Mouse (Mus musculus): ENCODE measurements at regions not wholly inside any gene's neighbourhood (a gene's known extent, or its start where the extent isn't known, plus 50 kb on each side); places are given as distances from the start of the nearest gene placed in this dataset.
"Not testable (repeated sequence)": the region's sequence is repeated elsewhere in the genome, so short reads cannot be mapped to it uniquely, and the experiment has no call there.

GRCm38 (mm10) chr17:82331429-82331828 is 593.3 kb upstream of the Slc8a1 start:
- Histone ChIP-seq H3K9me3 (ENCODE audit: low read length) (no peaks in the 10 kb centered on the region), H3K4me2 (ENCODE audit: low read depth, low read length) (no peak overlapping the region), H3K4me1 (ENCODE audit: insufficient read depth) (no peaks in the 10 kb centered on the region), H3K4me3 (ENCODE audit: low read depth, low read length) (no peak overlapping the region), H3K9ac (replicated peaks) (no peak overlapping the region), H3K36me3 (replicated peaks; ENCODE audit: insufficient read depth, low read length) (no peaks in the 10 kb centered on the region), H3K27me3 (ENCODE audit: insufficient read depth, low read length) (no peaks in the 10 kb centered on the region), H3K27ac (ENCODE audit: low read depth) (no peak overlapping the region)
- 75% methylated on average over 5 of the region's 5 CpGs for WGBS (ENCODE audit: insufficient replicate concordance)
- ATAC-seq: no peak
- no peak for DNase-seq
- TF ChIP-seq CTCF (IDR thresholded peaks at IDR 0.05; ENCODE audit: low read depth): no peak
- no peak for TF ChIP-seq EP300 (IDR thresholded peaks at IDR 0.05; ENCODE audit: low read depth)

- no peak for ATAC-seq
- Histone ChIP-seq H3K36me3 (replicated peaks; ENCODE audit: insufficient read depth, low read length) (no peaks in the 10 kb centered on the region), H3K27me3 (ENCODE audit: insufficient read depth, low read length) (no peaks in the 10 kb centered on the region), H3K4me2 (ENCODE audit: low read depth, low read length) (no peak overlapping the region), H3K4me1 (ENCODE audit: insufficient read depth) (no peaks in the 10 kb centered on the region), H3K9ac (replicated peaks) (no peak overlapping the region), H3K27ac (ENCODE audit: low read depth) (no peak overlapping the region), H3K4me3 (ENCODE audit: low read depth, low read length) (no peak overlapping the region), H3K9me3 (ENCODE audit: low read length) (no peaks in the 10 kb centered on the region)
- DNase-seq: no peak
- WGBS (ENCODE audit: insufficient replicate concordance): 77% methylated on average over 5 of the region's 5 CpGs
- no peak for TF ChIP-seq EP300 (IDR thresholded peaks at IDR 0.05; ENCODE audit: low read depth)
- no peak for TF ChIP-seq CTCF (IDR thresholded peaks at IDR 0.05; ENCODE audit: low read depth)
Observed at GRCm38 (mm10) chr17:82312191-82312590, 574.0 kb upstream of the Slc8a1 start.

DNA sequence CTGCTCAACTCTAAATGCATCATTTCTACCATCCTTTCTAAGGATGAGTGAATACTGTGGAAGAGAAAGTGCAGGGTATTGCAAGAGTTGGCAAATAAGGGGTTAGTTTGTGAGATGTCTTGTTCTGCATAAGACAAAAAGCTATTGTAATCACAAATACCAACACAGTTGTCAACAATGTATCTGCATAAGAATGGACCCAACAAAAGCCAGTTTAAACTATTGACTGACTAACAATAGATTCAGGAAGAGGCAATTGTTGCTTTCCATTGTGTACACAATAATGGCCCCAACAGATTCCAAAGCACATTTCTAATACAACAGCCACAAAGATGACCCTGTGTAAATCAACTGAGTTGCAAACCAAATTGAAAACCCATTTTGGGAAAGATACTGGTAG is 568.2 kb upstream of the Slc8a1 start:
- Histone ChIP-seq H3K27me3 (ENCODE audit: insufficient read depth, low read length) (no peaks in the 10 kb centered on the region), H3K4me1 (ENCODE audit: insufficient read depth) (no peaks in the 10 kb centered on the region), H3K9me3 (ENCODE audit: low read length) (no peaks in the 10 kb centered on the region), H3K4me3 (ENCODE audit: low read depth, low read length) (no peak overlapping the region), H3K36me3 (replicated peaks; ENCODE audit: insufficient read depth, low read length) (no peaks in the 10 kb centered on the region), H3K4me2 (ENCODE audit: low read depth, low read length) (no peak overlapping the region), H3K9ac (replicated peaks) (no peak overlapping the region), H3K27ac (ENCODE audit: low read depth) (no peak overlapping the region)
- TF ChIP-seq EP300 (IDR thresholded peaks at IDR 0.05; ENCODE audit: low read depth) (no peak), CTCF (IDR thresholded peaks at IDR 0.05; ENCODE audit: low read depth) (no peak)
- ATAC-seq: no peak
- DNase-seq: no peak

DNA sequence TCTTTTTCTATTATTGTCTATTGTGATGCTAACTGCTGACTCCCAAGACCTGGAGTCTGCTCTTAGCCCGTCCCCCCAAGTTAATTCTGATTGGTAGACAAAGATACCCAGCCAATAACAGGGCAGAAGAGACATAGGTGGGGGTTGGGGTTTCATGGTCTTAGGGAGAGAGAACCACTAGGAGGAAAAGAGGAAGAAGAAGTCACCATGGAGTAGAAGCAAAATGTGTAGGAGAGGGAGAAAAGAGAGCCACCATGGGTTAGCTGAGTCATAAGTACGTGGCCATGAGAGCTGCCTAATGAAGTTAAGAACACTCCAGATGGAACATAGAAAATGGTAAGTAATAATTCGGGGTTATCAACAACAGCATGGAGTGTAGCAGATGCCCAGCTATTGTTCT is 539.6 kb upstream of the Slc8a1 start:
- H3K36me3 ChIP-seq (replicated peaks; ENCODE audit: insufficient read depth, low read length): no peaks in the 10 kb centered on the region
- no peak overlapping the region for H3K4me2 ChIP-seq (ENCODE audit: low read depth, low read length)
- no peak overlapping the region for H3K9ac ChIP-seq (replicated peaks)
- no peaks in the 10 kb centered on the region for H3K27me3 ChIP-seq (ENCODE audit: insufficient read depth, low read length)
- H3K27ac ChIP-seq (ENCODE audit: low read depth): no peak overlapping the region
- TF ChIP-seq EP300 (IDR thresholded peaks at IDR 0.05; ENCODE audit: low read depth) (no peak), CTCF (IDR thresholded peaks at IDR 0.05; ENCODE audit: low read depth) (no peak)
- no peak for DNase-seq
- no peaks in the 10 kb centered on the region for H3K4me1 ChIP-seq (ENCODE audit: insufficient read depth)
- H3K4me3 ChIP-seq (ENCODE audit: low read depth, low read length): no peak overlapping the region
- 60% methylated on average over 3 of the region's 3 CpGs for WGBS (ENCODE audit: insufficient replicate concordance)
- no peaks in the 10 kb centered on the region for H3K9me3 ChIP-seq (ENCODE audit: low read length)
- ATAC-seq: no peak

DNA sequence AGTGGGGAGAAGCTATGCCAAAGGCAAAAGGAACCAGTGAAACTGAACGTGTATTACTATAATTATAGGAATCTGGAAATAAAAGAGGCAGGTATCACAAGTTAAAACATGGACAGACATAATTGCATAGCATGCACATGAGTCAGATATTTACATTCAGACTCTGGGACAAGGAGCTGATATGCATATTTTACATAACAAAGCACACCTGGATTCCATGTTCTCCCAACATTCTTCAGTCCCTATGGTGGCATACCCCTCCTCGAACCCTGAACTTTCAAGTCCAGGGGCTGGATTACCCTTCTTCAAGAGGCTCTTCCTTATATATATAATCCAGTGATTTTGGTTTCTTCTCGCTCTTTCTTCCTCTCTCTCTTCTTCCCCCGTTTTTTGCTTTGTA is 535.8 kb upstream of the Slc8a1 start:
- Histone ChIP-seq H3K4me1 (ENCODE audit: insufficient read depth) (no peaks in the 10 kb centered on the region), H3K27me3 (ENCODE audit: insufficient read depth, low read length) (no peaks in the 10 kb centered on the region), H3K27ac (ENCODE audit: low read depth) (no peak overlapping the region), H3K36me3 (replicated peaks; ENCODE audit: insufficient read depth, low read length) (no peaks in the 10 kb centered on the region), H3K4me3 (ENCODE audit: low read depth, low read length) (no peak overlapping the region), H3K4me2 (ENCODE audit: low read depth, low read length) (no peak overlapping the region), H3K9me3 (ENCODE audit: low read length) (no peaks in the 10 kb centered on the region), H3K9ac (replicated peaks) (no peak overlapping the region)
- ATAC-seq (no peak), DNase-seq (no peak)
- 72% methylated on average over 4 of the region's 4 CpGs for WGBS (ENCODE audit: insufficient replicate concordance)
- no peak for TF ChIP-seq EP300 (IDR thresholded peaks at IDR 0.05; ENCODE audit: low read depth)
- TF ChIP-seq CTCF (IDR thresholded peaks at IDR 0.05; ENCODE audit: low read depth): no peak

- Histone ChIP-seq H3K9ac (replicated peaks) (no peak overlapping the region), H3K9me3 (ENCODE audit: low read length) (no peaks in the 10 kb centered on the region), H3K4me1 (ENCODE audit: insufficient read depth) (no peaks in the 10 kb centered on the region), H3K36me3 (replicated peaks; ENCODE audit: insufficient read depth, low read length) (no peaks in the 10 kb centered on the region), H3K27ac (ENCODE audit: low read depth) (no peak overlapping the region), H3K27me3 (ENCODE audit: insufficient read depth, low read length) (no peaks in the 10 kb centered on the region), H3K4me3 (ENCODE audit: low read depth, low read length) (no peak overlapping the region), H3K4me2 (ENCODE audit: low read depth, low read length) (no peak overlapping the region)
- no peak for DNase-seq
- TF ChIP-seq CTCF (IDR thresholded peaks at IDR 0.05; ENCODE audit: low read depth): no peak
- no peak for TF ChIP-seq EP300 (IDR thresholded peaks at IDR 0.05; ENCODE audit: low read depth)
- 88% methylated on average over 1 of the region's 1 CpGs for WGBS (ENCODE audit: insufficient replicate concordance)
- ATAC-seq: no peak
Observed at GRCm38 (mm10) chr17:82272845-82273244, 534.7 kb upstream of the Slc8a1 start.

GRCm38 (mm10) chr17:82266842-82267241 is 528.7 kb upstream of the Slc8a1 start:
- not testable (repeated sequence) for H3K27ac ChIP-seq (ENCODE audit: low read depth); H3K36me3 ChIP-seq (replicated peaks; ENCODE audit: insufficient read depth, low read length); DNase-seq; H3K9ac ChIP-seq (replicated peaks); H3K27me3 ChIP-seq (ENCODE audit: insufficient read depth, low read length); ATAC-seq; H3K9me3 ChIP-seq (ENCODE audit: low read length); H3K4me1 ChIP-seq (ENCODE audit: insufficient read depth); H3K4me2 ChIP-seq (ENCODE audit: low read depth, low read length); H3K4me3 ChIP-seq (ENCODE audit: low read depth, low read length)
- 93% methylated on average over 5 of the region's 5 CpGs for WGBS (ENCODE audit: insufficient replicate concordance)

All from liver, postnatal 0 days (tissue).